Mouse (Mus musculus): Measurements from ENCODE around the gene Tpcn1. TPM values are rescaled to one million over a fixed set of nuclear protein-coding genes. Genes with fewer than 3 reads are reported as not detected.

Gene Tpcn1
- polyA plus RNA-seq, 1 experiment, result 121 TPM

DNA sequence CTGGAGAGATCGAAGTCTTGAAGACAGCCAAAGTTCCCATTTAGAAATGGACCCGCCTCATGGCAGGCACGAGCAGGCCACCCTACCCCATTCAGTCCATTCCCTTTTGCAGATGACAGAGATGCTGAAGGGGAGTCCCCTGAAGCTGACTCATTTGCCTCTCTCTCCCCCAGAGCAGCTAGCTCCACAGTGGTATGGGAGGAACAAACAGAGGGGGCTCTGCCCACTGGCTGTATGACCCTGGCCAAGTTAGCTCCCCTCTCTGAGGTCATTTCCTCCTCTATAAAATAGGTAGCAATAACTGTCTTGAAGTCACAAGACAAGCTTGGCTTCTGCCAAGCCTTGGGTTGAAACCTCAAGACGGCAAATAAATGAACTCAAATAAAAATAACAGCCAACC, 5.0 kb downstream of the Tpcn1 start:
- no peak overlapping the region for H3K4me3 ChIP-seq (ENCODE audit: insufficient read depth, low read length)
- TF ChIP-seq CTCF (IDR thresholded peaks at IDR 0.05; ENCODE audit: low read depth, low read length) (no peak), POLR2A (IDR thresholded peaks at IDR 0.05; ENCODE audit: borderline replicate concordance, low read depth, low read length) (no peak)
- peak overlapping the region; percentile 59 for H3K27ac ChIP-seq (ENCODE audit: insufficient read depth, low read depth, low read length)
- H3K4me1 ChIP-seq (ENCODE audit: control insufficient read depth, insufficient read depth, low read length), result peaks cover 50% of the 10 kb centered on the region

GRCm38 (mm10) chr5:120582002-120582401, 6.5 kb downstream of the Tpcn1 start:
- H3K27ac ChIP-seq (ENCODE audit: insufficient read depth, low read depth, low read length), result no peak overlapping the region
- no peak overlapping the region for H3K4me3 ChIP-seq (ENCODE audit: insufficient read depth, low read length)
- peaks cover 65% of the 10 kb centered on the region for H3K4me1 ChIP-seq (ENCODE audit: control insufficient read depth, insufficient read depth, low read length)
- TF ChIP-seq POLR2A (IDR thresholded peaks at IDR 0.05; ENCODE audit: borderline replicate concordance, low read depth, low read length) (no peak), CTCF (IDR thresholded peaks at IDR 0.05; ENCODE audit: low read depth, low read length) (no peak)

DNA sequence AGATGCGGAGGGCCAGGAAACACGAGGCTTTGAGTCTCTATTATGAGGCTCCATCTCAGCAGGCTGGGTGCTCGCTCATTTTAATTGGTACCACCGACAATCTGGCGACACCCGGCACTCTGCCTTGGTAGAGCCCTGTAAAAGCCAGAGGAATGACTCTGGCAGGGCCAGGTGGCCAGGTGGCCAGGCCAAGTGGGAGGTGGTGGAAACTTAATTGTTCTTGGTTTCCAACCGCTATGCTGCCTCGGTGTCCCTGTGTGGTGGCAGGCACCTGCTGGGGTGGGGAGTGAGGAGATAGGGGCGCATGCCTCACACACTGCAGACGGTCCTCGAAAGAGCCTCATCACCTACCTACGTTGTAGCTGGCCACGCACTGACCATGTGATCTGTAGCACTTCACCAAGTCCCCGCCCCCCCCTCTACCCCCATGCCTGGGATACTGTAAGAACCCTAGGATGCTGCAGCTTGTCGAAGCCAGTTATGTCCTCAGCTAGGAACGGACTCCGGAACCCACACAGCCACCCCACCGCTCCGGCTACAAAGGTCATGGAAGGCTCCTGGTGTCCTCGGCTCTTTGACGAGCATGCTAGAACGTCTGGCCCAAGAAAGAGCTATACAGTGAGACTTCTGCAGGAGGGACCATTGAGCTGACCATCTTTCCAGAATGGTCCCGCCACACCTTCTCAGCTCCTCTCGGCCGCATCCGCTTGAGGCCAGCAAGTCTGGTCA, 8.4 kb downstream of the Tpcn1 start:
- Histone ChIP-seq H3K4me1 (ENCODE audit: control insufficient read depth, insufficient read depth, low read length) (peaks cover 61% of the 10 kb centered on the region), H3K27ac (ENCODE audit: insufficient read depth, low read depth, low read length) (peak overlapping the region; percentile 75), H3K4me3 (ENCODE audit: insufficient read depth, low read length) (no peak overlapping the region)
- TF ChIP-seq POLR2A (IDR thresholded peaks at IDR 0.05; ENCODE audit: borderline replicate concordance, low read depth, low read length), result no peak
- no peak for TF ChIP-seq CTCF (IDR thresholded peaks at IDR 0.05; ENCODE audit: low read depth, low read length)

- H3K27ac ChIP-seq (ENCODE audit: insufficient read depth, low read depth, low read length), result peak overlapping the region; percentile 75
- TF ChIP-seq POLR2A (IDR thresholded peaks at IDR 0.05; ENCODE audit: borderline replicate concordance, low read depth, low read length) (no peak), CTCF (IDR thresholded peaks at IDR 0.05; ENCODE audit: low read depth, low read length) (no peak)
- peak overlapping the region; percentile 15 for H3K4me3 ChIP-seq (ENCODE audit: insufficient read depth, low read length)
- peaks cover 61% of the 10 kb centered on the region for H3K4me1 ChIP-seq (ENCODE audit: control insufficient read depth, insufficient read depth, low read length)
Measured at GRCm38 (mm10) chr5:120579211-120579897, 9.1 kb downstream of the Tpcn1 start.

DNA sequence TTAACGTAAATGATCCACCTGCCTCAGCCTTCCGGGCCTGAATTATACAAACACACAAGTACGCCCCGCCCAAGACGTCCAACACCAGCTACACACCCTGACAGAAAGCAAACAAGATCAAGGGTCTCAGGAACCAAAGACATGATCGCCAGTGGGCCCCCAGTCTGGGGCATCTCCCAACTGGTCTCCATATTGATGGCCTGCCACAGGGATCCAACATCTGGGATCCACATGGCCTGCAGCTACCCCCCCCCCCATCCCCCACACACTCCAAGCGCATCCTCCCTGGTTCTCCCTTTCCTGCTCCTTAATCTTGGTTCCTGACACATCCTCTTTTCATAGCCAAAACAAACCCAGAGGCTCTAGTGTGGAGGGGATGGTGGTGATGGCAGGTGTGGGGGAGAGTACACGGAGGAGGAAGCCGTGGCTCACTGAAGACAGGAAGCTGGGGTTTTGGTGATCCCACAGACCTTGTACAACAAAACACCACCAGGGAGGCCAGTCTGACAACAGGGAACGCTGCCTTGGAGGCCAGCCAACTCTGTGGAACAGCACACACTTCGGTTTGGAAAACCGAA, 9.9 kb downstream of the Tpcn1 start:
- H3K27ac ChIP-seq (ENCODE audit: insufficient read depth, low read depth, low read length), result peak overlapping the region; percentile 57
- H3K4me3 ChIP-seq (ENCODE audit: insufficient read depth, low read length), result no peak overlapping the region
- H3K4me1 ChIP-seq (ENCODE audit: control insufficient read depth, insufficient read depth, low read length), result peaks cover 59% of the 10 kb centered on the region
- TF ChIP-seq POLR2A (IDR thresholded peaks at IDR 0.05; ENCODE audit: borderline replicate concordance, low read depth, low read length) (no peak), CTCF (IDR thresholded peaks at IDR 0.05; ENCODE audit: low read depth, low read length) (no peak)

- Histone ChIP-seq H3K4me1 (ENCODE audit: control insufficient read depth, insufficient read depth, low read length) (peaks cover 56% of the 10 kb centered on the region), H3K27ac (ENCODE audit: insufficient read depth, low read depth, low read length) (peak overlapping the region; percentile 57; the same call in 1 of the 2 replicates), H3K4me3 (ENCODE audit: insufficient read depth, low read length) (no peak overlapping the region)
- TF ChIP-seq POLR2A (IDR thresholded peaks at IDR 0.05; ENCODE audit: borderline replicate concordance, low read depth, low read length) (no peak), CTCF (IDR thresholded peaks at IDR 0.05; ENCODE audit: low read depth, low read length) (no peak)
Measured at GRCm38 (mm10) chr5:120577935-120578441, 10.5 kb downstream of the Tpcn1 start.

DNA sequence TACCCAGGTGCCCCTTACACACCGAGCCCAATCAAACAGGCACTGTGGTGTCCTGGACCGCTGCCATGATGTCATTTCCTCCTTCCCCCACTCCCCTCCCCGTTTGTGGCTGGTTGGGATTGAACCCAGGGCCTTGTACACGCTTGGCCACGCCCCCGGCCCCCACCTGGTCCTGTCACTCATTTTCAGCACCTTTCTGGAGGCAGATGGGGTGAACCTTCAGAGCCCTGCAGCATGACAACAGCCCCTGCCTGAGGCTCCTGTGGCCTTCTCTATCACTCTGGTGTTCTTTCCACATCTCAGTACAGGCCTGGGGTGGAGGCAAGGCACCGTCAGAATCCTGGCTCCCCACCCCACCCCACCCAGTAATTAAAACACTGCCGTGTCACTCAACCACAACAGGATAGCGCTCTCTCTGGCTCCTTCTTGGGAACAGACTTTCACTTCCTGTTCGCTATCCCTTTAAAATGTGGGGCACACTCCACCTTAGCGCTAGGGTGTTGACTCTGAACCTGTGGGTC, 11.6 kb downstream of the Tpcn1 start:
- no peak for TF ChIP-seq POLR2A (IDR thresholded peaks at IDR 0.05; ENCODE audit: borderline replicate concordance, low read depth, low read length)
- no peak for TF ChIP-seq CTCF (IDR thresholded peaks at IDR 0.05; ENCODE audit: low read depth, low read length)
- no peak overlapping the region for H3K4me3 ChIP-seq (ENCODE audit: insufficient read depth, low read length)
- H3K27ac ChIP-seq (ENCODE audit: insufficient read depth, low read depth, low read length), result peak overlapping the region; percentile 17; the same call in 1 of the 2 replicates
- peaks cover 64% of the 10 kb centered on the region for H3K4me1 ChIP-seq (ENCODE audit: control insufficient read depth, insufficient read depth, low read length)

GRCm38 (mm10) chr5:120574469-120575063, 13.9 kb downstream of the Tpcn1 start:
- Histone ChIP-seq H3K27ac (ENCODE audit: insufficient read depth, low read depth, low read length) (no peak overlapping the region), H3K4me3 (ENCODE audit: insufficient read depth, low read length) (no peak overlapping the region), H3K4me1 (ENCODE audit: control insufficient read depth, insufficient read depth, low read length) (peaks cover 79% of the 10 kb centered on the region)
- TF ChIP-seq CTCF (IDR thresholded peaks at IDR 0.05; ENCODE audit: low read depth, low read length) (no peak), POLR2A (IDR thresholded peaks at IDR 0.05; ENCODE audit: borderline replicate concordance, low read depth, low read length) (no peak)

GRCm38 (mm10) chr5:120571056-120571740, 17.3 kb downstream of the Tpcn1 start:
- Histone ChIP-seq H3K4me3 (ENCODE audit: insufficient read depth, low read length) (no peak overlapping the region), H3K27ac (ENCODE audit: insufficient read depth, low read depth, low read length) (peak overlapping the region; percentile 89), H3K4me1 (ENCODE audit: control insufficient read depth, insufficient read depth, low read length) (peaks cover 71% of the 10 kb centered on the region)
- TF ChIP-seq POLR2A (IDR thresholded peaks at IDR 0.05; ENCODE audit: borderline replicate concordance, low read depth, low read length), result no peak
- no peak for TF ChIP-seq CTCF (IDR thresholded peaks at IDR 0.05; ENCODE audit: low read depth, low read length)
